Mouse (Mus musculus): Measurements from ENCODE around the gene Entpd8.

DNA sequence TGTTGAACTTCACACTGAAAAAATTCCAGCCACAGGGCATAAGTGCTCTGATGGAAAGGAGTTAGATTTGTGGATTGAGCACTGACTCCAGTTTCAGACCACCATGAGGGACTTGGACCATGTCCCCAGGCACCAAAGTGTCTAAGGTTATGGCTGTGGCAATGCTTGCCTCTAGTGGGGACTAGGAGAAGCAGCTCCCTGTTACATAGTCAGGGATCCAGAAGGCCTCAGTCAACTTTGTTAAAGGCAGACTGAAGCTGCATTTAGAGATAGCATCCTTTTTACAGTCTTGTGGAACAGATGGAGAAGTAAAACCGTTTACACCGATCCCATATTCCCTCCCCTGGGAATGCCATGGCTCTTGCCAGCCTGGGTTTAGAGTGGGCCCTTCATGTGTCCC lies 24.0 kb downstream of the Entpd8 start:
- TF ChIP-seq CHD2 (IDR thresholded peaks at IDR 0.05; ENCODE audit: low read depth, low read length) (no peak), MAFK (IDR thresholded peaks at IDR 0.05; ENCODE audit: insufficient read depth, low read depth, low read length) (no peak)

All from ES-E14 (cell line).